Mouse (Mus musculus) bone marrow, adult 2 months (tissue): ENCODE data around the gene Nadsyn1. TPM values are rescaled to one million over a fixed set of nuclear protein-coding genes. Genes with fewer than 3 reads are reported as not detected.

Experiments
- H3K27ac ChIP-seq: fragments of 200-500 bp; 2 replicates; pipeline ENCODE4 v1.5.1; 2012; ENCODE audit warnings: low read depth, mild to moderate bottlenecking, control low read depth, inconsistent platforms, low read length; ENCODE audit not compliant: control insufficient read depth, poor library complexity, insufficient read depth
- H3K4me1 ChIP-seq: fragments of 200-500 bp; 2 replicates; pipeline ENCODE4 v1.6.1; 2011; ENCODE audit warnings: low read length; ENCODE audit not compliant: control insufficient read depth, insufficient read depth
- H3K4me3 ChIP-seq: fragments of 200-500 bp; replicated peaks from 2 replicates; pipeline ENCODE3; 2011; ENCODE audit warnings: mild to moderate bottlenecking, low read depth, low read length, control low read depth; ENCODE audit not compliant: control insufficient read depth
- CTCF ChIP-seq: fragments of 200-500 bp; IDR thresholded peaks from 2 replicates; pipeline ENCODE4 v1.5.1; 2011; ENCODE audit warnings: low read length, control low read depth; ENCODE audit not compliant: control insufficient read depth, insufficient read depth
- POLR2A ChIP-seq: fragments of 200-500 bp; IDR thresholded peaks from 2 replicates; pipeline ENCODE4 v1.6.1; 2011; ENCODE audit warnings: low read depth, mild to moderate bottlenecking, control low read depth, low read length, borderline replicate concordance; ENCODE audit not compliant: control insufficient read depth
- WGBS: fragments of 180-500 bp; shearing (Covaris S2); methylation state at CpG from one replicate; pipeline ENCODE4 v1.1.7; 2018; 5-methylcytosine and 5-hydroxymethylcytosine counted together
- polyA plus RNA-seq: library from polyadenylated mRNA; stranded (reverse); fragments of >200 nt; gene quantifications from 2 replicates; pipeline ENCODE4 v1.2.4, GENCODE M21; 2011; ENCODE audit warnings: low replicate concordance; ENCODE audit not compliant: missing spikeins, insufficient read depth, insufficient read length

Nadsyn1 gene
- polyA plus RNA-seq, 1 experiment: 4.4 TPM

GRCm38 (mm10) chr7:143837705-143838358 is 15.2 kb upstream of the Nadsyn1 start:
- WGBS: 57% methylated on average over 3 of the region's 3 CpGs
- Histone ChIP-seq H3K27ac (no peak overlapping the region), H3K4me1 (no peaks in the 10 kb centered on the region), H3K4me3 (no peak overlapping the region)
- no peak for TF ChIP-seq POLR2A
- no peak for TF ChIP-seq CTCF

- Histone ChIP-seq H3K4me1 (no peaks in the 10 kb centered on the region), H3K27ac (no peak overlapping the region), H3K4me3 (no peak overlapping the region)
- 57% methylated on average over 3 of the region's 3 CpGs for WGBS
- no peak for TF ChIP-seq POLR2A
- TF ChIP-seq CTCF: no peak
Observed at GRCm38 (mm10) chr7:143834972-143835371, 12.3 kb upstream of the Nadsyn1 start.

GRCm38 (mm10) chr7:143834316-143834715 is 11.7 kb upstream of the Nadsyn1 start:
- TF ChIP-seq POLR2A (no peak), CTCF (no peak)
- H3K4me1 ChIP-seq: no peaks in the 10 kb centered on the region
- no peak overlapping the region for H3K27ac ChIP-seq

GRCm38 (mm10) chr7:143833581-143834190 is 11.0 kb upstream of the Nadsyn1 start:
- 73% methylated on average over 6 of the region's 6 CpGs for WGBS
- no peak overlapping the region for H3K27ac ChIP-seq
- H3K4me3 ChIP-seq: no peak overlapping the region
- TF ChIP-seq CTCF (no peak), POLR2A (no peak)
- no peaks in the 10 kb centered on the region for H3K4me1 ChIP-seq

More at GRCm38 (mm10) chr7:143834316-143834715, 11.7 kb upstream of the Nadsyn1 start:
- H3K4me3 ChIP-seq: no peak overlapping the region
- 84% methylated on average over 2 of the region's 2 CpGs for WGBS

- no peaks in the 10 kb centered on the region for H3K4me1 ChIP-seq
- TF ChIP-seq POLR2A (no peak), CTCF (no peak)
- no peak overlapping the region for H3K4me3 ChIP-seq
- 81% methylated on average over 2 of the region's 2 CpGs for WGBS
- H3K27ac ChIP-seq: no peak overlapping the region
Observed at GRCm38 (mm10) chr7:143832611-143833010, 10.0 kb upstream of the Nadsyn1 start.

- Histone ChIP-seq H3K27ac (no peak overlapping the region), H3K4me1 (no peaks in the 10 kb centered on the region), H3K4me3 (no peak overlapping the region)
- no peak for TF ChIP-seq POLR2A
- no peak for TF ChIP-seq CTCF
- WGBS: 70% methylated on average over 8 of the region's 8 CpGs
Observed at GRCm38 (mm10) chr7:143832196-143832595, 9.5 kb upstream of the Nadsyn1 start.

GRCm38 (mm10) chr7:143830399-143830798 is 7.8 kb upstream of the Nadsyn1 start:
- WGBS: 5% methylated on average over 6 of the region's 6 CpGs
- Histone ChIP-seq H3K4me1 (no peaks in the 10 kb centered on the region), H3K27ac (no peak overlapping the region), H3K4me3 (peak overlapping the region; percentile 64)
- no peak for TF ChIP-seq CTCF
- TF ChIP-seq POLR2A: no peak

GRCm38 (mm10) chr7:143829504-143830331 is 7.1 kb upstream of the Nadsyn1 start:
- TF ChIP-seq POLR2A (0 out of 2 replicates have a peak, but pooled peaks have one; percentile 36), CTCF (peak; percentile 84)
- H3K4me1 ChIP-seq: no peaks in the 10 kb centered on the region
- peak overlapping the region; percentile 79 for H3K27ac ChIP-seq
- WGBS: under 1% methylated on average over 37 of the region's 37 CpGs
- peak overlapping the region; percentile 91 for H3K4me3 ChIP-seq
